Mouse (Mus musculus) adrenal gland, adult 18-20 months (tissue): ENCODE results near the gene Arhgef25. TPM values are rescaled to one million over a fixed set of nuclear protein-coding genes. Genes with fewer than 3 reads are reported as not detected.
"Not testable (repeated sequence)": the region's sequence is repeated elsewhere in the genome, so short reads cannot be mapped to it uniquely, and the experiment has no call there.

Experiments used
- DNase-seq, 2 experiments: peaks; one replicate each; pipeline ENCODE4 v3.0.0; 2021 to 2022; ENCODE audit warnings: low spot score in 2 of 2
- total RNA-seq, 2 experiments: library from RNA; stranded (reverse); gene quantifications; 1 replicate in 1 of 2; 2 replicates in 1 of 2; pipeline ENCODE4 v1.2.3; 2021

Gene Arhgef25
- total RNA-seq, 2 experiments from 2014 or later: 18.8 to 20.3 TPM

- DNase-seq: no peak
Measured at GRCm38 (mm10) chr10:127167614-127168192, 22.2 kb downstream of the Arhgef25 start.

- no peak for DNase-seq
Measured at GRCm38 (mm10) chr10:127166771-127167613, 22.9 kb downstream of the Arhgef25 start.

GRCm38 (mm10) chr10:127166404-127166715 is 23.5 kb downstream of the Arhgef25 start:
- no peak for DNase-seq

- peak; percentile 35 to 46 for DNase-seq
Measured at GRCm38 (mm10) chr10:127165654-127166403, 24.1 kb downstream of the Arhgef25 start.

GRCm38 (mm10) chr10:127165354-127165653 is 24.6 kb downstream of the Arhgef25 start:
- peak in 1 of 2 experiments; percentile 40 for DNase-seq

- DNase-seq: peak; percentile 70 to 79
Measured at GRCm38 (mm10) chr10:127164631-127165353, 25.1 kb downstream of the Arhgef25 start, which contains the start of gene B4galnt1. B4galnt1 (plus strand) TSS chr10:127165225.

- DNase-seq: no peak
Measured at GRCm38 (mm10) chr10:127164190-127164589, 25.7 kb downstream of the Arhgef25 start.

- not testable (repeated sequence) for DNase-seq
Measured at GRCm38 (mm10) chr10:127162771-127163261, 27.1 kb downstream of the Arhgef25 start.

GRCm38 (mm10) chr10:127160728-127161127 is 29.2 kb downstream of the Arhgef25 start:
- DNase-seq: no peak

- DNase-seq: no peak
Measured at GRCm38 (mm10) chr10:127160081-127160480, 29.8 kb downstream of the Arhgef25 start.

- no peak for DNase-seq
Measured at GRCm38 (mm10) chr10:127158471-127158870, 31.4 kb downstream of the Arhgef25 start.

- no peak for DNase-seq
Measured at GRCm38 (mm10) chr10:127156511-127156910, 33.4 kb downstream of the Arhgef25 start.

- DNase-seq: no peak
Measured at GRCm38 (mm10) chr10:127156089-127156488, 33.8 kb downstream of the Arhgef25 start.

GRCm38 (mm10) chr10:127154652-127155051 is 35.2 kb downstream of the Arhgef25 start:
- DNase-seq: no peak

GRCm38 (mm10) chr10:127154241-127154640 is 35.6 kb downstream of the Arhgef25 start:
- DNase-seq: no peak

- no peak for DNase-seq
Measured at GRCm38 (mm10) chr10:127153323-127153722, 36.6 kb downstream of the Arhgef25 start.

- DNase-seq: not testable (repeated sequence)
Measured at GRCm38 (mm10) chr10:127152556-127152955, 37.3 kb downstream of the Arhgef25 start.

GRCm38 (mm10) chr10:127151233-127151632 is 38.6 kb downstream of the Arhgef25 start:
- DNase-seq: not testable (repeated sequence)

GRCm38 (mm10) chr10:127150471-127150872 is 39.4 kb downstream of the Arhgef25 start:
- no peak for DNase-seq

- no peak for DNase-seq
Measured at GRCm38 (mm10) chr10:127147135-127147534, 42.7 kb downstream of the Arhgef25 start.

- no peak for DNase-seq
Measured at GRCm38 (mm10) chr10:127145303-127145702, 44.6 kb downstream of the Arhgef25 start.
